Mouse (Mus musculus) ES-Bruce4 (cell line): ENCODE results near the gene Gm2310. TPM values are rescaled to one million over a fixed set of nuclear protein-coding genes. Genes with fewer than 3 reads are reported as not detected.

Experiments used
- H3K27ac ChIP-seq: 2 replicates; pipeline ENCODE4 v1.5.1; 2012; ENCODE audit warnings: low read length, inconsistent platforms; ENCODE audit not compliant: insufficient read depth
- H3K27me3 ChIP-seq: 2 replicates; pipeline ENCODE4 v1.6.1; 2012; ENCODE audit warnings: mild to moderate bottlenecking, low read length, inconsistent platforms; ENCODE audit not compliant: control insufficient read depth, poor library complexity, insufficient read depth, severe bottlenecking
- H3K36me3 ChIP-seq: 2 replicates; pipeline ENCODE4 v1.6.1; 2012; ENCODE audit warnings: inconsistent platforms, mild to moderate bottlenecking, low read length, moderate library complexity; ENCODE audit not compliant: control insufficient read depth, poor library complexity, insufficient read depth, severe bottlenecking
- H3K4me1 ChIP-seq: one replicate; pipeline ENCODE4 v1.8.1; 2011; ENCODE audit warnings: low read length; ENCODE audit not compliant: control insufficient read depth, insufficient read depth
- H3K4me3 ChIP-seq: 2 replicates; pipeline ENCODE4 v1.5.1; 2011; ENCODE audit warnings: low read depth, mild to moderate bottlenecking, low read length
- H3K9ac ChIP-seq: 2 replicates; pipeline ENCODE4 v1.6.1; 2012; ENCODE audit warnings: low read depth, mild to moderate bottlenecking, inconsistent platforms; ENCODE audit not compliant: poor library complexity, severe bottlenecking
- H3K9me3 ChIP-seq: replicated peaks from 2 replicates; pipeline ENCODE4 v1.6.1; 2012; ENCODE audit warnings: mild to moderate bottlenecking, low read length, inconsistent platforms; ENCODE audit not compliant: control insufficient read depth, poor library complexity, insufficient read depth, severe bottlenecking
- CTCF ChIP-seq: IDR thresholded peaks from one replicate; pipeline ENCODE4 v1.8.1; 2011; ENCODE audit warnings: low read depth, low read length
- EP300 ChIP-seq: IDR thresholded peaks from 2 replicates; pipeline ENCODE4 v1.6.1; 2011; ENCODE audit warnings: low read depth, low read length; ENCODE audit not compliant: insufficient read depth
- POLR2A ChIP-seq: IDR thresholded peaks from one replicate; pipeline ENCODE4 v1.8.1; 2011; ENCODE audit warnings: low read length; ENCODE audit not compliant: insufficient read depth
- polyA plus RNA-seq: library from polyadenylated mRNA; stranded (reverse); fragments of >200 nt; gene quantifications from 2 replicates; pipeline ENCODE4 v1.2.4, GENCODE M21; 2011; ENCODE audit warnings: low read depth; ENCODE audit not compliant: missing spikeins, insufficient read depth, insufficient read length

Gm2310 gene
- polyA plus RNA-seq, 1 experiment = not detected

DNA sequence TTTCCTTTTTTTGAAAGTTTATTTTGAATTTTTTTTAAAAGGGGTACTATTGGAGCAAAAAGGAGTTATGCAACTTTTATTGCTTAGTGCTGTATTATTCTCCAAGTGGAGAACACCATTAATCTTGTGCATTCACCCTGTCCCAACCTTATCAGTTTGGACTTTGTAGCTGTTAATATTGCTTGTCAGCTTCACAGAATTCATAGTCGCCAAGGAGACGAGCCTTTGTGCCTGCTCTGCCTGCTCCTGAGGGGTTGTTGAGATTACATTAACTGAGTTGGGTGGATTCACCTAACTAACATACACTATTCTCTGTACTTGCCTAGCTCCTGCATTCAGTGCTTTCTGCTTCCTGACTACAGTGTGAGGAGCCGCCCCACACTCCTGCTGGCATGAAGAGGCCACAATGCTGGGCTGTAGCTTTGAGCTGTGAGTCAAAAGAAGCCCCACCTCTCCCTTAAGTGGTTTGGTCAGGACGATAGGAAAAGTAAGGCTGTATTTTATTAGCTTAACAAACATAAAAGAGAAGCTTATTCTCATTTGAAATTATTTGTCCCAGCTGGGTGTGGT lies 50.7 kb downstream of the Gm2310 start:
- Histone ChIP-seq H3K4me3 (no peak overlapping the region), H3K4me1 (no peaks in the 10 kb centered on the region)
- TF ChIP-seq POLR2A (no peak), EP300 (no peak), CTCF (no peak)

More for the DNA sequence above, 50.7 kb downstream of the Gm2310 start:
- H3K9me3 ChIP-seq = no peaks in the 10 kb centered on the region
- no peaks in the 10 kb centered on the region for H3K27me3 ChIP-seq
- H3K9ac ChIP-seq = no peak overlapping the region
- peak overlapping the region; percentile 41; the same call in 1 of the 2 replicates for H3K27ac ChIP-seq
- no peaks in the 10 kb centered on the region for H3K36me3 ChIP-seq

Other genes with a start within 250 kb of the Gm2310 start
- 72.5 and 78.2 TPM in 2 replicates for gene Nipbl, start 75.5 kb downstream of the Gm2310 start, polyA plus RNA-seq
- gene Slc1a3, start 190.8 kb upstream of the Gm2310 start, polyA plus RNA-seq = 21.7 and 25.4 TPM in 2 replicates